Mouse (Mus musculus) spleen, adult 2 months (tissue): ENCODE measurements at regions not wholly inside any gene's neighbourhood (a gene's known extent, or its start where the extent isn't known, plus 50 kb on each side); places are given as distances from the start of the nearest gene placed in this dataset.

ENCODE experiments used
- DNase-seq, 2 experiments: peaks; one replicate each; pipeline versions ENCODE4 v3.0.0 to v3.0.0-alpha.2; 2012 to 2021; ENCODE audit warnings: low spot score in 2 of 2, low read depth in 1 of 2
- H3K27ac ChIP-seq: fragments of 200-500 bp; 2 replicates; pipeline ENCODE4 v1.5.1; 2012; ENCODE audit warnings: low read length, inconsistent platforms; ENCODE audit not compliant: insufficient read depth
- H3K27me3 ChIP-seq: fragments of 200-500 bp; 2 replicates; pipeline ENCODE4 v1.6.1; 2012; ENCODE audit warnings: mild to moderate bottlenecking, moderate library complexity, low read length, inconsistent platforms; ENCODE audit not compliant: control insufficient read depth, insufficient read depth
- H3K36me3 ChIP-seq: fragments of 200-500 bp; 2 replicates; pipeline ENCODE4 v1.6.1; 2012; ENCODE audit warnings: mild to moderate bottlenecking, low read length, inconsistent platforms; ENCODE audit not compliant: control insufficient read depth, insufficient read depth
- H3K4me1 ChIP-seq: fragments of 200-500 bp; 2 replicates; pipeline ENCODE4 v1.6.1; 2011; ENCODE audit warnings: inconsistent platforms; ENCODE audit not compliant: control insufficient read depth, insufficient read depth, insufficient read length
- H3K4me3 ChIP-seq: fragments of 200-500 bp; 2 replicates; pipeline ENCODE4 v1.5.1; 2011; ENCODE audit warnings: mild to moderate bottlenecking, inconsistent platforms; ENCODE audit not compliant: insufficient read depth, insufficient read length; ENCODE audit errors: extremely low read depth
- CTCF ChIP-seq: fragments of 200-500 bp; IDR thresholded peaks from 2 replicates; pipeline ENCODE4 v1.5.1; 2011; ENCODE audit warnings: mild to moderate bottlenecking, inconsistent platforms; ENCODE audit not compliant: insufficient read depth, insufficient read length, insufficient replicate concordance; ENCODE audit errors: extremely low read depth
- POLR2A ChIP-seq: fragments of 200-500 bp; IDR thresholded peaks from 2 replicates; pipeline ENCODE4 v1.6.1; 2011; ENCODE audit warnings: low read depth, low read length, inconsistent platforms
- WGBS: fragments of 180-500 bp; shearing (Covaris S2); methylation state at CpG from one replicate; pipeline ENCODE4 v1.1.7; 2018; 5-methylcytosine and 5-hydroxymethylcytosine counted together

DNA sequence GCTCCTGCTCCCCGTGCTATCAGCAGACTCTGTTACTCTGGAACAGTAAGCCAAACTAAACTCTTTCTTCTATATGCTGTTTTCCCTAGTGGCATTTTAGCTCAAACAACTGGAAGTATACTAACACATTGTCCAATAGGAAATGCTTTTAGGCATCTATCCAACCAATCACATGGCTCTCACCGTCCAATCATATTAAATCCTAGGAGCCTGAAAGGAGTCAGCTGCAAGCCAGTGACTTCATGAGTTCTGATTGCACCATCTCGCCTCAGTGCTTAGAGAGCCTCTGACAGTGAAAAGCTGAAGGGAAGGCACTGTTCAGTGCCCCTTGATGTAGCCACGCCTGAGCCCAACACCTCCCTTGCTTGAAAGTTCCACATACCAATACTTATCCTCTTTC is 221.0 kb upstream of the Tle3 start:
- Histone ChIP-seq H3K4me1 (no peaks in the 10 kb centered on the region; the same call in 1 of the 2 replicates), H3K36me3 (no peaks in the 10 kb centered on the region), H3K27me3 (no peaks in the 10 kb centered on the region), H3K4me3 (no peak overlapping the region), H3K27ac (no peak overlapping the region)
- DNase-seq = no peak
- 85% methylated on average over 4 of the region's 4 CpGs for WGBS
- TF ChIP-seq CTCF (no peak), POLR2A (no peak)

DNA sequence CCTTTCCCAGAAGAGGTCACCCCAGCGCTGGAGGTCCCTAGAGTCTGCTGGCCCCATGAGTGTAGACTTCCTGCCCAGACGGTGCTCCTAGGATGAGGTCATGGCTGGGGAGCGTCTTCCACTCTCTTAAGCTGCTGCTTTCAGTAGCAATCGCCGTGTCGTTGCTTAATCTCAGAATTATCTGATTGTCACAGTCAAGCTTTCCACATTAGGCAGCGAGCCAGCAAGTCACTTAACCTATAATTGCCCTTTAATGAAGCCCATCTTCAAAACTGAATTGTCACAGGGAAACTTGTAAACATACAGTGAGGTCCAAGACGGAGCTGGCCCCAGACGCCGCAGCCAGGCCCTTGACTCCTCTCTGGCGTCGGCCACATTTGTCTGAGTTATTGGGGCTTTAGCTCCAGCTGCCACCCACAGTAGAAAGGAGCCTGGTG is 220.2 kb upstream of the Tle3 start:
- no peak overlapping the region for H3K4me3 ChIP-seq
- no peak overlapping the region for H3K27ac ChIP-seq
- no peaks in the 10 kb centered on the region; the same call in 1 of the 2 replicates for H3K4me1 ChIP-seq
- H3K36me3 ChIP-seq = no peaks in the 10 kb centered on the region
- no peak for TF ChIP-seq POLR2A
- TF ChIP-seq CTCF = no peak
- no peak for DNase-seq
- no peaks in the 10 kb centered on the region for H3K27me3 ChIP-seq
- WGBS = 81% methylated on average over 12 of the region's 12 CpGs

DNA sequence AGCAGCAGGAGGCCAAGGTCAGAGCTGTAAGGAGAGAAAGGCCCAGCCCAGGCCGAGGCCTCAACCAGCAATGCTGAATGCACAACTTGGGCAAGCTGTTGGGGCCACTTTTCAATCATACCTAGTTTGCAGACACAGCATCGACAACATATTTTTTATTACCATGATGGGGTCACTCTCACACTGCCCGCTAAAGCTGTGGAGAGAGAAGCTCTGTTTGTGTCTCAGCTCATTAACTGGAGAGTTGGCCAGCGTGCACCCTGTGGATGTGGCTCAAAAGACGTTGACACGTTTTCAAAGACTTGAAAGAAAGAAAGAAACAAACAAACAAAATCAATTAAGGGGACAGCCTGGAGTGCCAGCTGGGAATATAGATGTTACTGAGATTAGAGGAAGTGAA is 217.4 kb upstream of the Tle3 start:
- H3K4me1 ChIP-seq = no peaks in the 10 kb centered on the region; the same call in 1 of the 2 replicates
- WGBS = 94% methylated on average over 6 of the region's 6 CpGs
- H3K27me3 ChIP-seq = no peaks in the 10 kb centered on the region
- DNase-seq = no peak
- H3K27ac ChIP-seq = no peak overlapping the region
- H3K4me3 ChIP-seq = no peak overlapping the region
- no peaks in the 10 kb centered on the region for H3K36me3 ChIP-seq
- TF ChIP-seq CTCF = no peak
- no peak for TF ChIP-seq POLR2A

DNA sequence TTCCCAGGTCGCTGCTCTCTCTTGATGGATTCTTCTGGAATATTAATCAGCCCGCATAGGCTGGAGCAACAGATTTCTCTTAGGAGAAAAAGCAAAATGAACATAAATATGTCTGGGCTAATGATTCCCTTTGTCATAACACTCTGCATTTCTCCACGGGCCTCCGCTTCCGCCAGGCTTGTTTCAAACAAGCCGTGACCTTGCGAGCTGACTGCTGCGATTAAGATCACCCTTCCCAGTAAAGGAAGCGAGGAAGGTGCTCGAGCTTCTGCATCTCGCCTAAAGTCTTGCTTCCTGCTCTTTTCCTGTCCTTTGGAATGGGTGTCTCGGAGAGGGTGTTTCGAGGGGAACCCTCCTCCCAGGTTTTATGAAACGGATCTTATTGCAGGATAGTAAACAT is 216.3 kb upstream of the Tle3 start:
- no peak for DNase-seq
- Histone ChIP-seq H3K36me3 (no peaks in the 10 kb centered on the region), H3K27ac (no peak overlapping the region), H3K4me1 (no peaks in the 10 kb centered on the region), H3K27me3 (no peaks in the 10 kb centered on the region), H3K4me3 (no peak overlapping the region)
- no peak for TF ChIP-seq POLR2A
- TF ChIP-seq CTCF = no peak
- WGBS = 86% methylated on average over 14 of the region's 14 CpGs

DNA sequence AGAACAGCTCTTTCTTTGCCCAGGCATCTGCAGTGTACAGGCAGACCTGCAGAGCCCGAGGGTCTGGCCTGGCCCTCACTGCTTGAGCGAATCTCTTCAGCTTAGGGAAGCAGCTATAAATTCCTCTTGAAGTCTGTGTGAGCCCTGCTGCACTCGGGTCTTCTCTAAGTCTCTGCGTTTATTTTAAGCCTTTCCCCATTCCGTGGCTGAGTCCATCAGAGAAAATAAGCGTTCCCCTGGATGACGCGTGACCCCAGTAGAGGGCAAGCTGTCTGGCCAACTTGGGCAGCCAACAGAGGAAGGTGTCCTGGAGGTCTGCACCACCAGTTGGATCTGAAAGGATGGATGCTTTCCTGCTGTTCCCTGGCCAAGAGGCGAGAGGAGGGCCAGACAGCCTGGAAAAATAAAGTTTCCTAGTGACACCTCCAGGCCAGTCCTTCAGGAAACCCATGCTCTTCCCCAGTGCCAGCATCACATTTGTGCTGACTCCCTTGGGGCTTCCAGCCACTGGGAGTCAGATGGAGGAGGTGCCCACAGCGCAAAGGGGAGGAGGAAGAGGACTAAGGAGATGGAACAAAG is 213.9 kb upstream of the Tle3 start:
- H3K4me1 ChIP-seq = no peaks in the 10 kb centered on the region
- no peaks in the 10 kb centered on the region for H3K27me3 ChIP-seq
- no peak for DNase-seq
- H3K4me3 ChIP-seq = no peak overlapping the region
- H3K36me3 ChIP-seq = no peaks in the 10 kb centered on the region
- H3K27ac ChIP-seq = no peak overlapping the region
- 81% methylated on average over 10 of the region's 10 CpGs for WGBS
- TF ChIP-seq CTCF (no peak), POLR2A (no peak)

DNA sequence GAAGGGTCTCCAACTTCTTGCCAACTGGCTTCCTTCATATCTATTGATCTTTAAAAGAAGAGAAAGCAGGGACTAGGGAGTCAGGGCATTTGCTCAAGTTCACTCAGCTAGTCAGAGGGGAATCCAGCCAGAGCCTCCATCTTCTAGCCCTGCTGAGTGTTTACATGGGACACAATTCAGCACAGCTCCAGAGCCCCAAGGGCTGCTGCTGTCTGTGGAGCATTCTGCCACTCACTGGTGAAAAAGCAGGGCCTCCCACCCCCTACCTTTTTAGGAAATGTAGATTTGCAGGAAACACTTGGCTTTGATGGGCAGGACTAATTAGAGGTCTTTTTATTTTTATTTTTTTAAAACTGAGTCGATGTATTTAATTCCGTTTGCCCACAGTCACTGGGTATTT is 213.0 kb upstream of the Tle3 start:
- DNase-seq = no peak
- Histone ChIP-seq H3K27ac (no peak overlapping the region), H3K27me3 (no peaks in the 10 kb centered on the region), H3K4me3 (no peak overlapping the region), H3K36me3 (no peaks in the 10 kb centered on the region), H3K4me1 (no peaks in the 10 kb centered on the region)
- WGBS = 91% methylated on average over 2 of the region's 2 CpGs
- TF ChIP-seq POLR2A (no peak), CTCF (no peak)

DNA sequence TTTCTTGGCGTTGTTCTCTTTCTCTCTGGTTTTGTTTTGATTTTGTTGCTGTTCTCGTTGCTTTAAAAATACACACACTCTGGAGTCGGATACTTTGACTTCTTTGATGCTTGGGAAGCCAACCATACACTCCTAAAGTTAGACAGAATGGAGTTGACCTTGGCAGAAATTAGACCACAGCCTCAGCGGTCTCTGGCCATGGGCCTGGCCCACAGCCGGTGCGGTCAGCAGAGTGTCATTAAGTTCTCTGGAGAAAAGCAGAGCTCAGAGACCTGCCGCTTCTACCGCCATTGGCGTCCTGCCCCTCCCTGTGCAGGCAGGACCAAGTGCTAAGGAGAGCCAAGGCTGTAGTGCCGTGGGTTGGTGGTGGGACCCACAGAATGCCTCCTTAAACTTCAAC is 212.6 kb upstream of the Tle3 start:
- Histone ChIP-seq H3K4me3 (no peak overlapping the region), H3K27me3 (no peaks in the 10 kb centered on the region), H3K4me1 (no peaks in the 10 kb centered on the region), H3K27ac (no peak overlapping the region), H3K36me3 (no peaks in the 10 kb centered on the region)
- TF ChIP-seq POLR2A (no peak), CTCF (no peak)
- DNase-seq = no peak
- 69% methylated on average over 10 of the region's 10 CpGs for WGBS

DNA sequence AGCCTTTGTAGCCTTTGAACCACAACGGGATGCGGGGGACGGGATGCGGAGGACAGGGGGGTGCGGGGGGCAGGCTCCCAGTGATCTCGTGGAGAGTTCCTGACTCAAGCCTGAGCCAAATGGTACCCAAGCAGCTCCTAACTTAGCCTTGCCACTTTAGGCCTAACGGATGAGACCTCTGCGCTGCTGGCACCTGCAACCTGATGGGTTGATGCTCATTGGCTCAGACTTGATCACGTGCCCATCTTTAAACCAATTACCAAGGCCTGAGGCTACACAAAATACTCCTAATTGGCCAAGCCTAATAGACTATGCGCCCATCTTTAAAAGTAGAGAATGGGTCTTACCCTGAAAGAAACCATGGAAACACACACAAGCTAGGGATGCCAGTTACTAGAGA is 209.3 kb upstream of the Tle3 start:
- DNase-seq = no peak
- 94% methylated on average over 10 of the region's 10 CpGs for WGBS
- no peak overlapping the region for H3K4me3 ChIP-seq

More for the DNA sequence above, 209.3 kb upstream of the Tle3 start:
- no peak overlapping the region for H3K27ac ChIP-seq
- no peaks in the 10 kb centered on the region for H3K36me3 ChIP-seq
- H3K27me3 ChIP-seq = no peaks in the 10 kb centered on the region
- H3K4me1 ChIP-seq = peaks cover 4% of the 10 kb centered on the region
- TF ChIP-seq POLR2A (no peak), CTCF (no peak)
